Mouse (Mus musculus): ENCODE measurements around the gene Glud1.
A peak's percentile ranks its signal among the peaks of the same experiment; 100 is the strongest.
"Not testable (repeated sequence)": the region's sequence is repeated elsewhere in the genome, so short reads cannot be mapped to it uniquely, and the experiment has no call there.

The Glud1 gene

DNA sequence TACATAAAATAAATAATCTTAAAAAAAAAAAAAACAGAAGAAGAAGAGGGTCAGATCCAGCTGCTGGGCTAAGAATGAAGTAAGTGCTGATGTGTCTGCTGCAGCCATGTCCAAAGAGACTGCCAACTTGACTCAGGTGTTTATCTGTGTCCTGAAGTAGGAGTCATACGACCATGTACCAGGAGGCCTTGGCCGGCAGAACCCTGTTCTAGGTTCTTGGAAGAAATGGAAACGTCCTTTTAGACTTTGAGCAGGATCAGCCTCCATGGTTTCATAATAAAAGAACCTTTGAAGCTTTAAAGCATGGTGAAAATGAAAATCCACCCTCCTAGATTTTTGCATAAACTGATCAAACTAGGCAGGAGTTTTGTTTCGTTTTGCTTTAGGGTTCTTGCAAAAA lies 43.9 kb downstream of the Glud1 start:
- no peak for DNase-seq

DNA sequence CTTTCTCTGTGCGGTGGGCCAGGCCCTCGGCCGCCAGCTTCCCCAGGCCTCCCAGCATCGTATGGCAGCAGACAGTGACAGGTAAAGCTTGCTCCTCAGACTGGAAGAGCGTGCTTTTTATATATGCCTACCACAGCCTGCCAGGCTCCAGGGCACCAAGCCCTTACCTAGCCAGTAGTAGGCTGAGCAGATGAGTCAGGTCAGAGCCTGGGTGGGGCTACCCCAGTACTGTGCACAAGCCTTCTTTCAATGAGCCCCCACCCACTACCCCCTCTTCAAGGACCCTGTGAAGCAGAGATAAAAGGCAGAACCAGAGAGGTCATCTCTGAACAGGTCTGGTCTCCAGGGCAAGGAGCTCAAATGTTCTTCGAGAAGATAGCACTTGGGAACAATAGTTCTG lies 44.8 kb downstream of the Glud1 start, which contains the start of gene Fam25c:
Gene Fam25c (minus strand): TSS at position 133 of the 400 bp plus-strand sequence.
- DNase-seq = no peak

DNA sequence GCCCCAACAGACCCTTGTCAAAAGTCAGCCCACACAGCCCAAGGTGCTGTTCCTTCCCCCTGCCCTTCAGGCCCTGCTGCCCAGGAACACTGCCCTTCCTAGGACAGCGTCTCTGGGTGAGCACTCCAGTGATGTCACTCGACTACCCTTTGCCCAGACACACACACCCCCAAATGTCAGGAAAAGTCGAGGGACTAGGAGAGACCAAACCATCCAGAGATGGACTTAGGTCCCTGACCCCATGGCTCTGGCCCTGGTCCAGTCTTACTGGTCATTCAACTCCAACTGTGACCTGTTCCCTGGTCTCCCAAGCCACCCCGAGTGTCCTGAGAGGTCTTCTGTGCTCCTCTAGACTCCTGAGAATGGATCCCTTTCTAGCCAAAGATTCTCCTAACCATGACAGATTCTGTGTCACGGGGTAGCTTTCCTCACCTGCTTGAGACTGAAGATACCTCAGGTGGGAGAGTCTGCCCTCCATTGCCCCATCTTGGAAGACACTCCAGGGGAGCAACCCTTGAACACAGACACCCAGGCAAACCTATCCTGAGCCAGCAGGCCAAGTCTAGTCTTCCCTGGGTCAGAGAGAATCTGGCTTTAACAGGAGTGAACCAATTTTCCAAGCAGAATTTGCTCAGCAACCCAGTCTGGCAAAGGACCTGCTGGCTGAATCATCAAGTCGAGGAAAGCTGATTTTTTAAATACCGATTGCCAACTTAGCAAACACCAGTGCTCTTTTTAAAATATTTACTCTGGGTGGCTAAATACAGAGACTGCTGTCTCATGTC lies 47.3 kb downstream of the Glud1 start:
- no peak for DNase-seq

DNA sequence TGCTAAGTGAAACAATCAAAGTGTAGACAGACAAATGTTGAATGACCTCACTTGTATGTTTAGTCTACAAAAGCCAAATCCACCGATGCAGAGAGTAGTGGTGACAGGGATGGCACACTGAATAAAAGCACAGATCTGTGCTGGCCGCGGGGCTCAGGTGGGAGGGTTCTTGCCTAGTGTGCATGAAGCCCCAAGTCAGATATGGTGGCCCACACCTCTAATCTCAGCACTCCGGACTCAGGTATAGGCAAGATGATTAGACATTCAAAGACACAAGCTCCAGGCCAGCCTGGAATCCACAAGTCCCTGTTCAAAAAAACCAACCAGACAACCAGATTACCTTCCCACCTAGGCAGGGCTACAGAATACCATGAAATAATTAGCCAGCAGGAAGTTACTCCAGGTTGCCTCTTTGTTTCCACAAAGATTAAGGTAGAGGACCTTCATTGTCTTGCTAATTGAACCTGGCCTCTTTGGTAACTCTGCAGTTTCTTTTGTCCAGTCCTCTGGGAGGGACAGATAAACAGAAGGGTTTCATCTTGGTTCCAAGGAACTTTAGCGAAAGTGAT lies 49.2 kb downstream of the Glud1 start:
- DNase-seq = no peak

DNA sequence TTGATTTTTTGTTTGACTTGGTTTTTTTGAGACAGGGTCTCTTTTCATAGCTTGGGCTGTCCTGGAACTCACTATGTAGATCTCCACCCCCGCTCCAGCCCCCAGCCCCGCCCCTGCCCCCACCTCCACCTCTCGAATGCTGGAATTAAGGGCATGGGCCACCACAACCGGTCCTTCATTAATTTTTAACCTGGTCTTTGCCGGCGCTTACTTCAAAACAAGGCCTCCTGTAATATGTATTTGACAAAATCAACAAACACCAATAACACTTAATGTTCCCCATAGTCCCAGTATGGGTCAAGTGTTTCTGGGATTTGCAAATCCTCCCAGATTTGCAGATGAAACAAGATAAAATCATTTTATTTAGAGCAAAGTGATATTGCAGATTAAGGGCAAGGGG lies 49.7 kb downstream of the Glud1 start:
- DNase-seq = no peak

DNA sequence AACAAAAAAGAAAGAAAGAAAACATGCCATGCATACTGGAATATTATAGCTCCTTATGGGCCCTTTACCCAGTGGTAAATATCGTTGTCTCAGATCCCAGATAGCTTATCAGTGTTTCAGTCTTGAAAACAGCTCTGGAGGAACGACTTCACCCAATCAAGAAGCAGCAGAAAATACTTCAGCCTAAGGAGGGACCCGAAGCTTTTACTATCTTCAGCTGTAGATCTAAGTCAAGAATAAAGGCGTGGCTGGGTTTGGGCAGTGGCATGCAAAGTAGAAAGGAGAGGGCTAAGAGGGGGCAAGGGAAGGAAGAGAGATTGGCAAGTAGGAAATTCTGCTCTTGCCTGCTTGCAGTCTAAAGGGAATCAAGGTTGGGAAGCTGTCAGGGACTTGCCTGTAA lies 51.6 kb downstream of the Glud1 start:
- DNase-seq = no peak

DNA sequence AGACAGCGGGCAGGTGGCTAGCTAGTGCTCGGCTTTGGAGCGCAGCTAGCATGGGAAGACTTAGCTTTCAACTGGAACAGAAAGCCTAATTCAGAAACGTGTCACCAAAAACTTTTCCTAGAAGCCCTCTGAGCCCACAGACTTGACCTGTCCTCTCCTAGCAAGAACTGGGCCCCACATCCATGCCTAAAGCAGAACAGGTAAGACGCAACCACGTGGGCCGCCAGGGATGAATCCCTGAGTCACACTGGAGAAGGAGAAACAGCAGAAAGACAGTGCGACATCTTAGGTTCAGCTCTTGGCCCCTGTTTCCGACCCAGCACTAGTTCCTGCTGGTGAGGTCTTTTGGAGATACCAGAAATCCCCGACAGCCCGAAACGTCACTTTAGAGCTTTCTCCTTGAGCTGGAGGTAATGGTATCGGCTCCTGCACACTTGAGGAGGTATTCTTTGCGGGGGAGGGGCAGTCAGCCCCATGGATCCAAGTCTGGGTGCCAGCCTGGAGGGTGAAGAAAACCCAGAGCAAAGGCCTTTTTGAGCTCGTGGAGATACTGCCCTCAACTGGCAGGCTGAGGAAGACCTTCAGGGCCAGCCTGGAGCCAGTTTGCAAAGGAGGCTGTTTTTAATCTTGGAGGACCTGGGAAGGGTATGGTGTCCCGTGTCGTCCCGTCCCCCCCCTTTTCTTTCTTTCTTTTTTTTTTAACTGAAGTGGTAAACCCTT lies 52.4 kb downstream of the Glud1 start:
- peak; percentile 84 for DNase-seq

DNA sequence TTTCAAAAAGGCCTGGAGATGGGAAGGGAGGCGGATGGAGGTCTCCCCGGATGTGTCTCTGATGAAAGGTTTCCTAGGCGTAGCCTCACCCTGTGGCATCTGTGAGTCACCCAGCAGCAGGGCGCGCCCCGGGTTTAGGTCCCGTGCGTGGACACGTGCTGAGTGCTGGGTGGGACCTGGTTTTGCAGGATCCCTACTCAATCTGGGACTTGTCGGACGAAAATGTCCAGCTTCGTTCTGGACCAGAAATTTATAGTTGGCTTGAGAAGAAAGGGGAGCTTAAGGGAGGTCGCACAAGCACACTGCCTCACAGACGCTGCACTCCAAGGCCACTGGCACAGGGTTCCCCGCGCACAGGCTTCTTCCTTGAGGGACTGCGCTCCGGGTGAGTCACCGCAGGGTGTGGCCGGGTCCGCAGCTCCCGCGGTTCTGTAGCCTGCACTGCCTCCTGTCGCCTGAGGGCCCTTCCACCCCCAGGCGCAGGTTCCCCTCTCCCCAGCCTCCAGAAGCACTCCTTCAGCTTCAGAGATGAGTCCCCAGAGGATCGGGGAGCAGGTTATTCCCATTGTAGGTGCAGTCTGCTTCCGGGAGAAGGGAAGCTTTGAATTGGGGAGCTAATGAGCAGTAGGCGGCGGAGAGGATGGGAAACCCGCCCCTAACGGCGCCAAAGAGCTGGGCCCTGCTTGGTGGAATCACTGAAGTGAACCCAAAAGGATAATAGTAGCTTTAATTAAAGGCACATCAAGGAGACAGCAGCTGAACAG lies 53.1 kb downstream of the Glud1 start:
- peak; percentile 72 for DNase-seq

DNA sequence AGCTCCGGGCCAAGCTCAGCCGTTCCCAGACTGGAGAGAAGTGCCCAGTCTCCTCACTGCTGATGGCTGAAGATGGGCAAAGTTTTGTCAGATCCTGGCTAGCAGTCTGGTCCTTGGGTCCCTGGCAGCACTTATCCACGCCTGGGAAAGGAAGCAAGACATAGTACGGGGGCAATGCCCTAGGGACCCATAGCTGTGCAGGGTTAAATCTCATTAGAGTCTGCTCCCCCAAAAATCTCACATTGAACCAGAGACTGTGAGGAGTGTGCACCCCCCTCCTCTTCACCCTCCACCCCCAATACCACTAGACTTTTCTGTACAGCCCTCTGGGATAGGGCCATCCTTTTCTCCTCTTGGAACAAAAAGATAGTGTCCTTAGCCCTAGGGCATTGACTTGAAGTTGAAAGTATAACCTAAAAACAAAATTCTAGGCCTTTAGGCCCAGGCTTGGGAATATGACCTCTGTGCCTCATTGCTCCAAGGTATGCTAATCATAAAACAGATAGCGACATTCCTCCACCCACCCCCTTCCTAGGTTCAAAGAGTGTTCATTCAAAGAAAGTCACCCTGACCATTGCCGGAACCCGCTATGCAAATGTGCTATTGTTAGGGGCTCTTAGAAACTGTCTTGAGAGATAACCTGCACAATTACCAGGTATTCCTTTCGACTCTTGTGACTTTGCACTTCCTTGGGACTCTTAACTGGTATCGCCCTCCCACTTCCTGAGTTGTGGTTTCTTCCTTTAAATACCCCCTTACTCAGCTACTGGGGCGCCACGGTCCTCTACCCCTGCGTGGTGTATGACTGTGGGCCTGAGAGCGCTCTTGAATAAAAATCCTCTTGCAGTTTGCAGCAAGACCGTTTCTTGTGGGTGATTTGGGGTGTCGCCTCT lies 54.0 kb downstream of the Glud1 start:
- not testable (repeated sequence) for DNase-seq

DNA sequence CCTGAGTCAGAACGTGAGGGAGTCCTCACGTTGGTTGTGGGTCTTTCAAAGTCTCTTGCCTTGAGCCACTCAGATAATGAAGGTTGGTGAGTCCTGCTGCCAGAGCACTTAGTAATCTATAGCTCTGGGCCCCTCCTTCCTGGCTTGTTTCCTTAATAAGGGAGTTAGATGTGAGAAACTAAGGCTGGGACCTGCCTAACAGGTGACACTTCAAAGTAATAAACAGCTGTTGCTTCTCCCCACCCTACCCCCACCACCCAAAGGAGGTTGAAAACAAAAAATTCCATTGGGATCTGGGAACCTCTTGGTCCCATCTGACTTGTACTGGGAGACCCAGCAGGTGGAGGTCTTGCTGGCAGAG lies 54.6 kb downstream of the Glud1 start:
- no peak for DNase-seq

DNA sequence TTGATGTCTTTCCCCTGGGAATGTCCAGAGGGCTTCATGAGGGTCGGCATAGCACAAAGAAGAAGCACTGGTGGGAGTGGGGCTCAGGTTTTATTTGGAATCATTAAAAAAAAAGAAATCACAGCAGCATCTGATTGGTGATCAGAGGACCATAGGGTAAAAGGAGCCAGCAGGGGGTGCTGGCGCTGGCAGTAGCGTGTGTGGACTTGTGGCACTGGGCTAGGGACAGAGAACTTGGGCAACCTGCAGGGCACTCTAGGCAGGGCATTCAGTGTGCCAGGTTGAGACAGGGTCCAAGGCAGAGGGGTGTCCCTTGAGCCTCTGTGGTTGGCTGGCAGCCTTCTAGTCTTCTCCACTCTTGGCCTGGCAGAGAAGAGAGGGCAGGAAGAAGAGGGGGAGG lies 59.7 kb downstream of the Glud1 start:
- DNase-seq = no peak

DNA sequence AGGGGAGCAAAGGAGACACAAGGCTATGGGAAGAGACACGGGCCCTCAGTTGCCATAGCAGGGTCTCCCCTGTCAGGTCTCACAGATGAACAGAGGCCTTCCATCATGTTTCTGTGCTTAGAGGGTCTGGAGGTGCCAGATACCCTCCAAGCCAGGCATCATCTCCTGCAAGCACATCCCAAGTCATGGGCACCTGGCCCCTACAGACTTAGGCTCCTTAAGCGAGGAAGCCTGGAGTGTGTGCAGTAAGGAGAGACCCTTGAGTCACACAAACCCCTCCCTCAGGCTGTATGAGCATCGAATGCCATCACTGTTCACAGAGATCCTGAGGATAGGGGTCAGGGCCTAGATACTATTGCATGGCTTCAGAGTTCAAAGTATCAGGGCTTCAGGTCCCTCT lies 60.4 kb downstream of the Glud1 start:
- no peak for DNase-seq

DNA sequence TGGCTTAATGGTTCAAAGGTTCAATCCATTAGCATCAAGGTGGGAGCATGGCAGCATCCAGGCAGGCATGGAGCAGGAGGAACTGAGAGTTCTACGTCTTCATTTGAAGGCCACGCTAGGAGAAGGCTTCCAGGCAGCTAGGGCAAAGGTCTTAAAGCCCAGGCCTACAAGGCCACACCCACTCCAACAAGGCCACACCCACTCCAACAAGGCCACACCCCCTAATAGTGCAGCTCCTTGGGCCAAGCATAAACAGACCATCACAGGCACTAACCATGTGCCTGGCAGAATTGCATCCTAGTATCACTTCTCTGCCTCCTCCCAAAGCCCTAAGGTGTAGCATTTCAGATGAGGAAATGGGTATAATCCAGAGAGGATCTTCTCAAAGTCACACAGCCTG lies 61.2 kb downstream of the Glud1 start:
- DNase-seq = no peak

DNA sequence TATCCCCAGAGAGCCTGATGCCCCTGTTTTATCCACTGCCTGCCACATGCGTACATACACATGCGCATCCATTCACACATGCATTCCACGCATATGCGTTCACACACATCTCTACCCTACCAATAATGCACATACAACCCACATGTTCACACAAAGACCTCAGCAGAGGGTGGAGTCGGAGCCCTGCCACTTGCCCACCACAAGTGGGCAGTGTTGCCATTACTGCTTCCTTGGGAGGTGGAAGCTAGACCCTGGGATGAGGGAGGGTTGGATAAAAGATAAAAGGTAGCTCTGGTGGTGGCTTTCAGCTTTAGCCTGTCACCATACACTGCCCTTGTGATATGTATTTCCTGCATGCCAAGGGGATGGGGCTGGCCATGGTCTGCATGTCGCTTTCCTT lies 62.1 kb downstream of the Glud1 start:
- no peak for DNase-seq

DNA sequence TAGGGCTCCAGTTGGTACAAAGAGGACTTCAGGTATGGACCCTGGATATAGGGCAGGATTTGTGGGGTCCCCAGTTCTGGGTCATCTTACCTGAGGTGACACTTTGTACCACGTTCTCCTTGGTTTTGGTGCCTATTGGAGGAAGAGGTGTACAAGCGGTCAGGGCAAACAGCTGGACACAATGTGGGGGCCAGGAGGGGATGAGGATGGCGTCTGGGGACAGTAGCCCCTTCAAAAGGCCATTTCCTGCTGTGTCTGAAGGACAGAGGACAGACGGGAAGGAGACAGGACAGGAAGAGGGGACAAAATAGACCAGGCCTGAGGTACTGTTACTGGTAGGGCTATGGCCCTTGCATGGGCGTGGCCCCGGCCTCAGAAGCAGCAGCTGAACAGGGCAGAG lies 63.1 kb downstream of the Glud1 start:
- DNase-seq = no peak

DNA sequence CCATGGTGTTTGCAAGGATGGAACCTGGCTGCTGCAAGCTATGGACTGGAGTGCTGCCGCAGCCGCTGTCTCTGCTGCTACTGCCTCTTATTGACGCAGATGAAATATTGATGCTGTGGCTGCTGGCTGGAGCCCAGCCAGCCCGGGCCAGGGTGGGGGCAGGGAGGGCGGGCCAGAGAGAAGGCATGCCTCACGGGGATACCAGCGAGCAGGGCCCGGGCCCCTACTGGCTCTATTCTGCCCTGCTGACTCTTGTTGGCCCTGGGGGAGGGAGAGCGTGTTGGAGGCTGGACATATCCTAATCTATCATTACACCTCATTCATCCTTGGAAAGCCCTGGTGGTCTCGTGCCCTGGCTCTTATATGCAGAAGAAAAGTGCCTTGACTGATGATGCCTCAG lies 64.0 kb downstream of the Glud1 start, which contains the start of gene Sncg:
Gene Sncg (minus strand): TSS at position 213 of the 400 bp plus-strand sequence.
- DNase-seq = no peak

DNA sequence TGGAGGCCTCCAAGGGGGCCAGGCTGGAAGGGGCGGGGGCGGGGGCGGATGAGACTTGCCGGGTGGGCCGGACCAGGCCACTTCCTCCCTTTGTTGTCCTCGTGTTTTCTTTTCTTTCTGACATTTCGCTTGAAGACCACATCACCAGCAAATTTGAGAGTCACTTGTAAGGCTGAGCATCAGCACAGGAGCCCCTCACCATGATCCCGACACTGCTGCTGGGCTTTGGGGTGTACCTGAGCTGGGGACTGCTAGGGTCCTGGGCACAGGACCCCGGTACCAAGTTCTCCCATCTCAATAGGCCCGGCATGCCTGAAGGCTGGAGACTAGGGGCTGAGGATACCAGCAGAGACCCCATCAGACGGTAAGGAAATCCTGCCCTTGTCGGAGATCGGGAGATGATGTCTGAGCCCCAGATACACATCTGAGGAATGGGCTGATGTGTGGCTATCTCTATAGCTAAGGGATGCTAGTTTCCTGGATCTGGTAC lies 64.9 kb downstream of the Glud1 start, which contains the start of gene Mmrn2:
Gene Mmrn2 (plus strand): TSS at position 51 of the 490 bp plus-strand sequence.
- no peak for DNase-seq

DNA sequence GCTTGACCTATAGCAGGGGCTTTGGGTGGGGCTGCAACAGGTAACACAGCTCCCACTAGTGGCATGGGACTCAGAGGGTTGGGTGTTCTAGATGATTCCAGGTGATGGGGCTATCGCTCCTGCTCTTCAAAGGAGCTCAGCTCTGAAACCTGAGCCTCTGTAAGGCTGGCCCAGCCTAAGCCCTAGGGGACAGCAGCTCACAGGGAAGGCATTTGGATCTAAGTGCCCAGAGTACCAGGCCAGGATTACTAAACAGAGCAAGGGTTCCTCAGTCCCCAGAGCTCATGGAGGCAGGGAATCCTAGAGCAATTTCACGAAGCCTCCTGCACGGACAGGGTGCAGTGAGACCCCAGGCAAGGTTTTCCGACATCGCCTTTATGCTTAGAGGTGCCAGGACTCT lies 65.4 kb downstream of the Glud1 start:
- no peak for DNase-seq

DNA sequence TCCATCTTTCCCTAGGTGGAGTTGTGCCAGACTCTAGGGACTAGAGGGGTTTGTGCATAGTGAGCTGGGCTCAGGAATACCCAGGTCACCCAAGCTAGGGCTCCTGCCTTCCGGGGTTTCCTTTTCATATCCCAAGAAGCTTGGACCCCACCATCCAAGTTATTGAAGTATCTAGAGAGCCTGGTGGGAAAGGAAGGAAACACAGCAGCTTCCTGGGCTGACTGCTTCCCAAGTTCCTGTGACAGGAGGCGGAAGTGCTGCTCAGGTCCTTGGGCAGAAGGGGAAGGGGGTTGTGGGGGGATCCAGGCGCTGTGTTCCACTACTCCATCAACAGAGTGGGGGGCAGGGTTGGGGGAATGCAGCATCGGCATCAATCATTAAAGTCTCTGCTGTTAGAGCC lies 66.6 kb downstream of the Glud1 start:
- DNase-seq = no peak

DNA sequence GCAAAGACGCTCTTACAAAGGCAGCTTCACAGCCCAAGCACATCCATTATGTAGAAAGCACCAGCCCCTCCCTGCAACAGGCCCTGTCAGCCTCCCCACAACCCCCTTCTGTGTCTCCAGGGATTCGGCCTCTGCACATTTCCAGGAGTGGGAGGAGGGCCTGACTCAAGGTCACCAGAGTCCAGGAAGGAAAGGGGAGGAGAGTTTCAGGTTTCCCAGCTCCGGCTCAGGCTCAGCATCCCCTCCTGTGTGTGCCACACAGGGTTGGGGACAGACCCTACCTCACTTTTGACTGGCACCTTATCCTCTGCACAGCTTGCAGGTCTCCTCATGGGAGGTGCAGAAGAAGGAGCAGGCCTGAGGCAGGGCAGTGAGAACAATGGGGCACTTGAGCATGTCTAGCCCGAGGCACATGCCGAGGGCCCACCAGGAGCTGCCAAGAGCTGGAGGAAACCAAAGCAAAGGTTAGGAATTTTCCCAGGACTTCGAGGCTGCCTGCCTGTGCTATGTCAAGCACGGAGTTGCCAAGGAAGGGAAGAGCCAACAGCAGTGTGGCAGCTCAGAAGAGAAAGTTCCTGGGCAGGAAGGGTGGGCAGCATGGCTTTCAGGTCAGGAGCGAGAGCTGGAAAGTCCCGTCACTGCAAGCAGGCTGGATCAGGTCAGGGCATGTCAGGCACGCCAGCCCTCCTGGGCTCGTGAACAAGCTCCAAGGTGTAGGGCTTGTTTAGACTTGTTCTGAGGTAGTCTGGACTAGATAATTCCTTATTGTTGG lies 68.2 kb downstream of the Glud1 start:
- no peak for DNase-seq
